Mouse (Mus musculus) lung, adult 2 months (tissue): Measurements from ENCODE around the gene Ascc2. TPM values are rescaled to one million over a fixed set of nuclear protein-coding genes. Genes with fewer than 3 reads are reported as not detected.

Experiments used
- DNase-seq: peaks from one replicate; pipeline ENCODE4 v3.0.0; 2022
- H3K4me1 ChIP-seq: fragments of 200-500 bp; 2 replicates; pipeline ENCODE4 v1.6.1; 2011; ENCODE audit warnings: low read length; ENCODE audit not compliant: control insufficient read depth, insufficient read depth
- H3K4me3 ChIP-seq: fragments of 200-500 bp; replicated peaks from 2 replicates; pipeline ENCODE3; 2011; ENCODE audit warnings: low read depth, mild to moderate bottlenecking, control low read depth, low read length; ENCODE audit errors: extremely low read depth
- CTCF ChIP-seq: fragments of 200-500 bp; IDR thresholded peaks from 2 replicates; pipeline ENCODE4 v1.5.1; 2011; ENCODE audit warnings: mild to moderate bottlenecking, low read length, control low read depth; ENCODE audit not compliant: insufficient read depth
- POLR2A ChIP-seq: fragments of 200-500 bp; IDR thresholded peaks from 2 replicates; pipeline ENCODE4 v1.6.1; 2011; ENCODE audit warnings: low read depth, mild to moderate bottlenecking, control low read depth, low read length, borderline replicate concordance; ENCODE audit errors: extremely low read depth
- WGBS: fragments of 180-500 bp; shearing (Covaris S2); methylation state at CpG from one replicate; pipeline ENCODE4 v1.1.7; 2018; 5-methylcytosine and 5-hydroxymethylcytosine counted together
- polyA plus RNA-seq: library from polyadenylated mRNA; depleted of rRNA; stranded (reverse); fragments of >200 nt; gene quantifications from 2 replicates; pipeline ENCODE4 v1.2.3, GENCODE M21; 2012; rRNA removed

The Ascc2 gene
- 23.5 and 34.0 TPM in 2 replicates for polyA plus RNA-seq

DNA sequence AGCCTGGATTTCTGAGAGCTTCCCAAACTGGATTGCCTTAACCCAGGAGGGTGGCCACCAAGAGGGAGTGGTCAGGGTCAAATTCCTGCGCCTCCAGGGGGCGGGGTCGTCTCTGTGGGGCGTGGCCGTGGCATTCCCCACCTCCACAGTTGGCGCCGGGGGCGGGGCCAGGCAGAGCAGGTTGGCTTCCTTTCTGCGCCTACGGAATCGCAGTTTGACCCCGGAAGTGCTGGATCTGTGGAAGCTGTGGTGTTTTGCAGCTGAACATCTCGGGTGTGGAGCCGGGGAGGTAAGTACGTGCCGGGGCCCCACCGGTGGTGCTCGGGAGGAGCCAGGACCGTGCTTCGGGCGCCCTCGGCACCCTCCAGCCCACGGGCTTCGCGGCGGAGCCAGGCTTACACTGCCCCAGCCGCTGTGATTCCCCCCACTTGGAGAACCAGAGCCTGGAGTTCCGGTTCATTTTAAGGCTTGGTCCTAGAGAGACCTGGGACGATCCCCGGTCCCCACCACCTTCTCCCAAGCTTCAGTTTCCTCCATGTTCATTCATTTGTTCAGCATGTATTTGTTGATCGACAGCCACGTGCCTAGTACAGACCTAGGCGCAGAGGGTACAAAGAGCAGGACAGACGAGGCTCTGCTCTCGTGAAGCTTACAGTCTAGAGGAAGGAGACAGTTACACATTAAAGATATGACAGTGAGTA, at the start of gene Ascc2:
TSS of gene Ascc2 (plus strand) at position 214 of the 701 bp plus-strand sequence.
- peak; percentile 98 for DNase-seq
- TF ChIP-seq POLR2A (peak; percentile 75; the same call in 1 of the 2 replicates), CTCF (no peak)
- Histone ChIP-seq H3K4me1 (peaks cover 6% of the 10 kb centered on the region), H3K4me3 (peak within 1 kb of the TSS; percentile 83)
- WGBS: under 1% methylated on average over 35 of the region's 35 CpGs

GRCm38 (mm10) chr11:4591811-4592210, 45.7 kb upstream of the Ascc2 start:
- WGBS: 48% methylated on average over 4 of the region's 4 CpGs
- DNase-seq: no peak
- Histone ChIP-seq H3K4me3 (no peak overlapping the region), H3K4me1 (peaks cover 16% of the 10 kb centered on the region)
- TF ChIP-seq POLR2A (no peak), CTCF (no peak)

- DNase-seq: no peak
- peak overlapping the region; percentile 74 for H3K4me3 ChIP-seq
- no peak for TF ChIP-seq POLR2A
- no peak for TF ChIP-seq CTCF
- peaks cover 16% of the 10 kb centered on the region for H3K4me1 ChIP-seq
- WGBS: 3% methylated on average over 5 of the region's 5 CpGs
Measured at GRCm38 (mm10) chr11:4593491-4593848, 44.1 kb upstream of the Ascc2 start.

GRCm38 (mm10) chr11:4593849-4594607, 43.5 kb upstream of the Ascc2 start:
- WGBS: 1% methylated on average over 43 of the region's 45 CpGs
- no peak for DNase-seq

GRCm38 (mm10) chr11:4594608-4595500, 42.7 kb upstream of the Ascc2 start, which contains the start of gene Mtmr3:
Mtmr3 (minus strand) TSS chr11:4594863.
- TF ChIP-seq CTCF (no peak), POLR2A (peak; percentile 53; the same call in 1 of the 2 replicates)
- peak within 1 kb of the TSS; percentile 74 for H3K4me3 ChIP-seq
- DNase-seq: peak; percentile 96
- 4% methylated on average over 53 of the region's 53 CpGs for WGBS
- H3K4me1 ChIP-seq: peaks cover 16% of the 10 kb centered on the region

More at GRCm38 (mm10) chr11:4593849-4594607, 43.5 kb upstream of the Ascc2 start:
- Histone ChIP-seq H3K4me3 (peak overlapping the region; percentile 74), H3K4me1 (peaks cover 16% of the 10 kb centered on the region)
- TF ChIP-seq POLR2A: no peak

DNA sequence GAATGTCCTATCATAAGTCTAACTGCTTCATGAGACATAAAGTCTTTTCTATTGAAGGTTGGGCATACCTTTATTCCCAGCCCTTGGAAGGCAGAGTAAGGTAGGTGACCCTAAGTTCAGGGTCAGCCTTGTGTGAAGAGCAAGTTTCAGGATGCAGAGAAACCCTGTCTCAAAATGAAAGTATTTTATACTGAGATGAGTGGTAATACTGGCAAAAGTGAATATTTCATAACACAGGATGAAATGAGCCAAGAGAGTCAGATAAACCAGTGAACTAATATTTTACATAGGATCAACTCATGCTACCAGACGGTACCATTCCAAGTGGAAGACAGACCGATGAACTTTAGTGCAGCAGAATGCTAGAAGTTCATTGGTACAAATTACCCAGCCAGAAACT, 39.1 kb upstream of the Ascc2 start:
- no peak for TF ChIP-seq CTCF
- TF ChIP-seq POLR2A: no peak
- 69% methylated on average over 2 of the region's 2 CpGs for WGBS
- H3K4me3 ChIP-seq: no peak overlapping the region

DNA sequence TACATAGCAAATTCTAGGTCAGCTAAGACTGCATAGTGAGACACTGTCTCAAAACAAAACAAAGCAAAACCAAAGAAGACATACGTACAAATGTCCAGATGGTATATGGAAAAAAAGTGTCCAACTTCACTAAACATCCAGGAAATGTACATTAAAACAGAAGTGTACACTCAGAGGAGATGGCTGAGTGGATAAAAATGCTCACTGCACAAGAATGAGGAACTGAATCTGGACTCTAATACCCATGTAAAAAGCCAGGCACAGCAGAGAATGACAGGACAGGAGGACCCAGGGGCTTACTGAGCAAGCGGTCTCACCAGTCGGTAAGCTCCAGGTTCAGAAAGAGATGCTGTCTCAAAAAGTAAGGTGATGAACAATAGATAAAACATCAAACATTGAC, 37.6 kb upstream of the Ascc2 start:
- no peak for DNase-seq
- no peak overlapping the region for H3K4me3 ChIP-seq
- 0 out of 2 replicates have a peak, but pooled peaks cover 2% of the 10 kb centered on the region for H3K4me1 ChIP-seq
- no peak for TF ChIP-seq CTCF
- TF ChIP-seq POLR2A: no peak
- WGBS: 83% methylated on average over 3 of the region's 3 CpGs

More for the DNA sequence above, 39.1 kb upstream of the Ascc2 start:
- H3K4me1 ChIP-seq: peaks cover 2% of the 10 kb centered on the region; the same call in 1 of the 2 replicates
- no peak for DNase-seq

DNA sequence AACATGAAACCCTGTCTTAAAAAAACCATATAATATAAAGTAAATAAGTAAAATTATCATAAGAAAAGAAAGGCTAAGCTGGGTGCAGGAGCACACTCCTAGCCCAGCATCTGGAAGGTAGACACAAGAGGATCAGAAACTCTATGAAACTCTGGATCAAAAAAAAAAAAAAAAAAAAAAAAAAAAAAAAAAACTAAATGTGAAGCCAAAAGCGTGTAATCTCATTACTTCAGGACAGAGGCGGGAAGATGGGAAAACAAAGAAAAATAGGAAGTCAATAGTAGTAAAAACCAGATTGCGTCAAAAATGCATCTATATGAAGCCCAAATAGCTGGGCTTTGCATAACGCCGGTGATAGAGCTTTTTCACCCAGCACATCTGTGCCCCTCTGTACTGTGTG, 35.7 kb upstream of the Ascc2 start:
- 84% methylated on average over 5 of the region's 5 CpGs for WGBS
- TF ChIP-seq CTCF (no peak), POLR2A (no peak)
- DNase-seq: no peak
- Histone ChIP-seq H3K4me1 (0 out of 2 replicates have a peak, but pooled peaks cover 2% of the 10 kb centered on the region), H3K4me3 (no peak overlapping the region)
